Mouse (Mus musculus) spleen, adult 2 months (tissue): ENCODE data around the gene Sec14l5.

Source experiments
- CTCF ChIP-seq: fragments of 200-500 bp; IDR thresholded peaks from 2 replicates; pipeline ENCODE4 v1.5.1; 2011; ENCODE audit warnings: mild to moderate bottlenecking, inconsistent platforms; ENCODE audit not compliant: insufficient read depth, insufficient read length, insufficient replicate concordance; ENCODE audit errors: extremely low read depth
- POLR2A ChIP-seq: fragments of 200-500 bp; IDR thresholded peaks from 2 replicates; pipeline ENCODE4 v1.6.1; 2011; ENCODE audit warnings: low read depth, low read length, inconsistent platforms

- no peak for TF ChIP-seq POLR2A
- TF ChIP-seq CTCF: no peak
These were observed 10.2 kb downstream of the Sec14l5 start for GRCm38 (mm10) chr16:5157113-5157512.
